Mouse (Mus musculus): ENCODE results near the gene Sdk1. TPM values are rescaled to one million over a fixed set of nuclear protein-coding genes. Genes with fewer than 3 reads are reported as not detected.

Gene Sdk1
- polyA plus RNA-seq, 1 experiment = 1.6 TPM

GRCm38 (mm10) chr5:141568106-141568505 is 326.8 kb downstream of the Sdk1 start:
- Histone ChIP-seq H3K27ac (ENCODE audit: control insufficient read depth, insufficient read depth, low read length) (no peak overlapping the region), H3K4me1 (replicated peaks; ENCODE audit: control insufficient read depth, insufficient read depth, low read length) (no peaks in the 10 kb centered on the region), H3K4me3 (ENCODE audit: control insufficient read depth, insufficient read depth, low read length) (no peak overlapping the region), H3K27me3 (ENCODE audit: control insufficient read depth, insufficient read depth, low read length) (no peaks in the 10 kb centered on the region), H3K36me3 (ENCODE audit: control insufficient read depth, insufficient read depth, low read length) (no peaks in the 10 kb centered on the region)
- TF ChIP-seq POLR2A (IDR thresholded peaks at IDR 0.05; ENCODE audit: control insufficient read depth, extremely low read depth, insufficient read depth, low read length, poor library complexity) (no peak), CTCF (IDR thresholded peaks at IDR 0.05; ENCODE audit: borderline replicate concordance, control insufficient read depth, extremely low read depth, insufficient read depth, low read length, poor library complexity) (no peak)
- WGBS = 85% methylated on average over 2 of the region's 2 CpGs
- no peak for DNase-seq

DNA sequence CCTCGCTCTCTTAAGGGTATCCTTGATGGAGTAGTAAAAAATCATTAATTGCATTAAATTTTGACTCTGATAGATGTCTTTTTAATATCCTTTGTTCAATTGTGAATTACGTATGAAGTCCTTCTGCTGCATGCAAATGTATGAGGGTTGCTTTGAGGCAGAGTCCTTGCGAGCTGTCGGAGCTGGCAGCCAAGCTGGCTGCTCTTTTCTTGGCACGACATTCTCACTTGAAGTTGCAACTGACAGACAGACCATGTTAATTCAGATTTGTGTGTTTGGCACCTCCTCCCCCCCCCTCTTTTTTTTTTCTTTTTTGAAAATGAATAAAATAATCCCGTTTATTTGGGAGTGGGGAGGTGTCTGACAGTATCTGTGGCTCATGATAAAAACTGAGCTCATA is 329.2 kb downstream of the Sdk1 start:
- WGBS = 85% methylated on average over 6 of the region's 6 CpGs
- H3K4me1 ChIP-seq (replicated peaks; ENCODE audit: control insufficient read depth, insufficient read depth, low read length) = no peaks in the 10 kb centered on the region

GRCm38 (mm10) chr5:141574263-141574662 is 333.0 kb downstream of the Sdk1 start:
- no peak for DNase-seq
- H3K27me3 ChIP-seq (ENCODE audit: control insufficient read depth, insufficient read depth, low read length) = no peaks in the 10 kb centered on the region
- H3K4me3 ChIP-seq (ENCODE audit: control insufficient read depth, insufficient read depth, low read length) = no peak overlapping the region
- no peak overlapping the region for H3K27ac ChIP-seq (ENCODE audit: control insufficient read depth, insufficient read depth, low read length)
- H3K4me1 ChIP-seq (replicated peaks; ENCODE audit: control insufficient read depth, insufficient read depth, low read length) = no peaks in the 10 kb centered on the region
- H3K36me3 ChIP-seq (ENCODE audit: control insufficient read depth, insufficient read depth, low read length) = no peaks in the 10 kb centered on the region
- 94% methylated on average over 1 of the region's 1 CpGs for WGBS
- TF ChIP-seq CTCF (IDR thresholded peaks at IDR 0.05; ENCODE audit: borderline replicate concordance, control insufficient read depth, extremely low read depth, insufficient read depth, low read length, poor library complexity) (no peak), POLR2A (IDR thresholded peaks at IDR 0.05; ENCODE audit: control insufficient read depth, extremely low read depth, insufficient read depth, low read length, poor library complexity) (no peak)

More for the DNA sequence above, 329.2 kb downstream of the Sdk1 start:
- no peak for DNase-seq
- no peaks in the 10 kb centered on the region for H3K36me3 ChIP-seq (ENCODE audit: control insufficient read depth, insufficient read depth, low read length)
- no peaks in the 10 kb centered on the region for H3K27me3 ChIP-seq (ENCODE audit: control insufficient read depth, insufficient read depth, low read length)
- no peak overlapping the region for H3K27ac ChIP-seq (ENCODE audit: control insufficient read depth, insufficient read depth, low read length)
- TF ChIP-seq CTCF (IDR thresholded peaks at IDR 0.05; ENCODE audit: borderline replicate concordance, control insufficient read depth, extremely low read depth, insufficient read depth, low read length, poor library complexity) (no peak), POLR2A (IDR thresholded peaks at IDR 0.05; ENCODE audit: control insufficient read depth, extremely low read depth, insufficient read depth, low read length, poor library complexity) (no peak)
- H3K4me3 ChIP-seq (ENCODE audit: control insufficient read depth, insufficient read depth, low read length) = no peak overlapping the region

GRCm38 (mm10) chr5:141591246-141591645 is 350.0 kb downstream of the Sdk1 start:
- no peak for DNase-seq
- H3K27me3 ChIP-seq (ENCODE audit: control insufficient read depth, insufficient read depth, low read length) = no peaks in the 10 kb centered on the region
- WGBS = 86% methylated on average over 5 of the region's 5 CpGs
- no peaks in the 10 kb centered on the region for H3K4me1 ChIP-seq (replicated peaks; ENCODE audit: control insufficient read depth, insufficient read depth, low read length)
- H3K27ac ChIP-seq (ENCODE audit: control insufficient read depth, insufficient read depth, low read length) = no peak overlapping the region
- TF ChIP-seq POLR2A (IDR thresholded peaks at IDR 0.05; ENCODE audit: control insufficient read depth, extremely low read depth, insufficient read depth, low read length, poor library complexity) (no peak), CTCF (IDR thresholded peaks at IDR 0.05; ENCODE audit: borderline replicate concordance, control insufficient read depth, extremely low read depth, insufficient read depth, low read length, poor library complexity) (no peak)
- no peak overlapping the region for H3K4me3 ChIP-seq (ENCODE audit: control insufficient read depth, insufficient read depth, low read length)
- H3K36me3 ChIP-seq (ENCODE audit: control insufficient read depth, insufficient read depth, low read length) = no peaks in the 10 kb centered on the region

GRCm38 (mm10) chr5:141612721-141613120 is 371.4 kb downstream of the Sdk1 start:
- H3K4me3 ChIP-seq (ENCODE audit: control insufficient read depth, insufficient read depth, low read length) = no peak overlapping the region
- no peaks in the 10 kb centered on the region for H3K27me3 ChIP-seq (ENCODE audit: control insufficient read depth, insufficient read depth, low read length)
- H3K27ac ChIP-seq (ENCODE audit: control insufficient read depth, insufficient read depth, low read length) = no peak overlapping the region
- no peaks in the 10 kb centered on the region for H3K36me3 ChIP-seq (ENCODE audit: control insufficient read depth, insufficient read depth, low read length)
- H3K4me1 ChIP-seq (replicated peaks; ENCODE audit: control insufficient read depth, insufficient read depth, low read length) = no peaks in the 10 kb centered on the region
- no peak for DNase-seq
- TF ChIP-seq POLR2A (IDR thresholded peaks at IDR 0.05; ENCODE audit: control insufficient read depth, extremely low read depth, insufficient read depth, low read length, poor library complexity) = no peak
- no peak for TF ChIP-seq CTCF (IDR thresholded peaks at IDR 0.05; ENCODE audit: borderline replicate concordance, control insufficient read depth, extremely low read depth, insufficient read depth, low read length, poor library complexity)
- WGBS = 84% methylated on average over 10 of the region's 10 CpGs

DNA sequence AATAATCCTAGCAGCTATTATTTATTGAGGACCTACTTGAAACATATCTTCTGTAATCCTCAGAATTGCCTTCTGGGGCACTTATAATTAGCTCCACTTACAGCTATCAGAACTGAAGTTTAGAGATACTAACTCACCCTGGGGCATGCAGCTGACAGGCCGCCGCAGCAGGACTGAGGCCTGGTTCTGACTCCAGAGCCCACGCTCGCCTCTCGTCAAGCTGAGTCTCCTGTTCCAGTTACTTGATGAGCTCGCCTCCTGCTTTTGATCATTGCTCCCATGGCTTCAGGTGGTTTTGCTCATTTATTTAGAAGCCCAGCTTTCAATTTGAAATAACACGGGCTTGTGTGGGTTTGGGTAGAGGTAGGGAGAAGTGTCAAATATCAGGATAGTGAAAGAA is 374.5 kb downstream of the Sdk1 start:
- WGBS = 90% methylated on average over 7 of the region's 7 CpGs
- Histone ChIP-seq H3K4me3 (ENCODE audit: control insufficient read depth, insufficient read depth, low read length) (no peak overlapping the region), H3K27me3 (ENCODE audit: control insufficient read depth, insufficient read depth, low read length) (no peaks in the 10 kb centered on the region), H3K36me3 (ENCODE audit: control insufficient read depth, insufficient read depth, low read length) (no peaks in the 10 kb centered on the region), H3K27ac (ENCODE audit: control insufficient read depth, insufficient read depth, low read length) (no peak overlapping the region), H3K4me1 (replicated peaks; ENCODE audit: control insufficient read depth, insufficient read depth, low read length) (no peaks in the 10 kb centered on the region)
- no peak for DNase-seq
- no peak for TF ChIP-seq CTCF (IDR thresholded peaks at IDR 0.05; ENCODE audit: borderline replicate concordance, control insufficient read depth, extremely low read depth, insufficient read depth, low read length, poor library complexity)
- TF ChIP-seq POLR2A (IDR thresholded peaks at IDR 0.05; ENCODE audit: control insufficient read depth, extremely low read depth, insufficient read depth, low read length, poor library complexity) = no peak

DNA sequence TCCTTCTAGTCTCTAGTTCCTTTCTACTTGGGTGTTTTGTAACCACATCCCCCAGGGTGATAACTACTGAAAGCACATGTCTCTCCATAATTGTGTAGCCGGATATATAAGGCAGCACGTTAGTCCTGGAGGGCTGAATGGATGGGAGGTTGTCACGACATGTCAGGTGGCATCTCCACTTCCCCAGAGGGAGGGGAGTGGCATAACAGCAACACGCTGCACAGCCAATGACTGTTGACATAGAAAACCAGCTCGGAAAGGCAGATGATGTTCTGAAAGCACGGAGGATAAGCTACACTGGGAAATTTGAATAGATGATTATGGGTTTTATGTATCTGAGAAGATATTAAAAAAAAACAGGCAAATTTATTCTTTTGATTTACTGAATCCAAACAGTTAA is 376.4 kb downstream of the Sdk1 start:
- no peak overlapping the region for H3K4me3 ChIP-seq (ENCODE audit: control insufficient read depth, insufficient read depth, low read length)
- no peak for TF ChIP-seq CTCF (IDR thresholded peaks at IDR 0.05; ENCODE audit: borderline replicate concordance, control insufficient read depth, extremely low read depth, insufficient read depth, low read length, poor library complexity)
- no peak for TF ChIP-seq POLR2A (IDR thresholded peaks at IDR 0.05; ENCODE audit: control insufficient read depth, extremely low read depth, insufficient read depth, low read length, poor library complexity)
- H3K27ac ChIP-seq (ENCODE audit: control insufficient read depth, insufficient read depth, low read length) = no peak overlapping the region
- DNase-seq = no peak
- H3K27me3 ChIP-seq (ENCODE audit: control insufficient read depth, insufficient read depth, low read length) = no peaks in the 10 kb centered on the region
- no peaks in the 10 kb centered on the region for H3K4me1 ChIP-seq (replicated peaks; ENCODE audit: control insufficient read depth, insufficient read depth, low read length)
- H3K36me3 ChIP-seq (ENCODE audit: control insufficient read depth, insufficient read depth, low read length) = no peaks in the 10 kb centered on the region
- WGBS = 87% methylated on average over 6 of the region's 6 CpGs
